Mouse (Mus musculus): ENCODE measurements around the gene Dstyk. TPM values are rescaled to one million over a fixed set of nuclear protein-coding genes. Genes with fewer than 3 reads are reported as not detected.

Gene Dstyk
- 15.2 and 18.7 TPM in 2 replicates for polyA plus RNA-seq (2014; fragmentation: Nextera tagmentation; extraction: Ambion mirVana)

- Histone ChIP-seq H3K4me1 (ENCODE audit: control insufficient read depth, insufficient read depth, low read length) (no peaks in the 10 kb centered on the region), H3K4me3 (ENCODE audit: low read depth, low read length) (peak within 1 kb of the TSS; percentile 77), H3K9me3 (ENCODE audit: control insufficient read depth, low read length) (no peaks in the 10 kb centered on the region), H3K27me3 (ENCODE audit: control insufficient read depth, insufficient read depth, low read length) (no peaks in the 10 kb centered on the region), H3K27ac (replicated peaks; ENCODE audit: low read depth, low read length) (peak within 1 kb of the TSS; percentile 90), H3K9ac (ENCODE audit: low read length) (peak within 1 kb of the TSS; percentile 92), H3K4me2 (ENCODE audit: low read depth, severe bottlenecking) (peak within 1 kb of the TSS; percentile 63), H3K36me3 (ENCODE audit: control insufficient read depth, insufficient read depth, low read length) (no peaks in the 10 kb centered on the region)
- WGBS, result under 1% methylated on average over 77 of the region's 85 CpGs
- DNase-seq (ENCODE audit: low spot score), result peak; percentile 95
- ATAC-seq (ENCODE audit: insufficient number of reproducible peaks, low FRiP score, low TSS enrichment, low read depth), result peak; percentile 94
Measured at GRCm38 (mm10) chr1:132417319-132418251, at the start of gene Dstyk. Dstyk (plus strand) TSS chr1:132417555.

- 39% methylated on average over 7 of the region's 7 CpGs for WGBS
- ATAC-seq (ENCODE audit: insufficient number of reproducible peaks, low FRiP score, low TSS enrichment, low read depth), result peak; percentile 70; the same call in 1 of the 2 replicates
- no peak overlapping the region for H3K4me2 ChIP-seq (ENCODE audit: low read depth, severe bottlenecking)
- no peak overlapping the region for H3K27ac ChIP-seq (replicated peaks; ENCODE audit: low read depth, low read length)
- no peaks in the 10 kb centered on the region for H3K9me3 ChIP-seq (ENCODE audit: control insufficient read depth, low read length)
- no peak overlapping the region for H3K4me3 ChIP-seq (ENCODE audit: low read depth, low read length)
- no peak overlapping the region for H3K9ac ChIP-seq (ENCODE audit: low read length)
- DNase-seq (ENCODE audit: low spot score), result peak; percentile 83
- H3K36me3 ChIP-seq (ENCODE audit: control insufficient read depth, insufficient read depth, low read length), result peaks cover 10% of the 10 kb centered on the region; the same call in 1 of the 2 replicates
- H3K27me3 ChIP-seq (ENCODE audit: control insufficient read depth, insufficient read depth, low read length), result no peaks in the 10 kb centered on the region
- no peaks in the 10 kb centered on the region for H3K4me1 ChIP-seq (ENCODE audit: control insufficient read depth, insufficient read depth, low read length)
Measured at GRCm38 (mm10) chr1:132367692-132368506, 49.5 kb upstream of the Dstyk start.

- no peak overlapping the region for H3K27ac ChIP-seq (replicated peaks; ENCODE audit: low read depth, low read length)
- 86% methylated on average over 9 of the region's 9 CpGs for WGBS
Measured at GRCm38 (mm10) chr1:132370681-132371173, 46.6 kb upstream of the Dstyk start.

GRCm38 (mm10) chr1:132371298-132372081, 45.9 kb upstream of the Dstyk start:
- H3K4me3 ChIP-seq (ENCODE audit: low read depth, low read length), result no peak overlapping the region
- H3K27ac ChIP-seq (replicated peaks; ENCODE audit: low read depth, low read length), result no peak overlapping the region
- no peaks in the 10 kb centered on the region for H3K27me3 ChIP-seq (ENCODE audit: control insufficient read depth, insufficient read depth, low read length)
- H3K4me2 ChIP-seq (ENCODE audit: low read depth, severe bottlenecking), result no peak overlapping the region
- H3K4me1 ChIP-seq (ENCODE audit: control insufficient read depth, insufficient read depth, low read length), result no peaks in the 10 kb centered on the region; the same call in 1 of the 2 replicates
- no peak for ATAC-seq (ENCODE audit: insufficient number of reproducible peaks, low FRiP score, low TSS enrichment, low read depth)
- peaks cover 6% of the 10 kb centered on the region; the same call in 1 of the 2 replicates for H3K36me3 ChIP-seq (ENCODE audit: control insufficient read depth, insufficient read depth, low read length)
- no peak overlapping the region for H3K9ac ChIP-seq (ENCODE audit: low read length)
- H3K9me3 ChIP-seq (ENCODE audit: control insufficient read depth, low read length), result no peaks in the 10 kb centered on the region
- no peak for DNase-seq (ENCODE audit: low spot score)
- WGBS, result 81% methylated on average over 8 of the region's 8 CpGs

More at GRCm38 (mm10) chr1:132370681-132371173, 46.6 kb upstream of the Dstyk start:
- Histone ChIP-seq H3K4me3 (ENCODE audit: low read depth, low read length) (no peak overlapping the region), H3K9ac (ENCODE audit: low read length) (no peak overlapping the region), H3K36me3 (ENCODE audit: control insufficient read depth, insufficient read depth, low read length) (peaks cover 6% of the 10 kb centered on the region; the same call in 1 of the 2 replicates), H3K4me2 (ENCODE audit: low read depth, severe bottlenecking) (no peak overlapping the region), H3K9me3 (ENCODE audit: control insufficient read depth, low read length) (no peaks in the 10 kb centered on the region), H3K4me1 (ENCODE audit: control insufficient read depth, insufficient read depth, low read length) (no peaks in the 10 kb centered on the region), H3K27me3 (ENCODE audit: control insufficient read depth, insufficient read depth, low read length) (no peaks in the 10 kb centered on the region)
- ATAC-seq (ENCODE audit: insufficient number of reproducible peaks, low FRiP score, low TSS enrichment, low read depth), result no peak
- no peak for DNase-seq (ENCODE audit: low spot score)

GRCm38 (mm10) chr1:132372354-132372753, 45.0 kb upstream of the Dstyk start:
- H3K9ac ChIP-seq (ENCODE audit: low read length), result no peak overlapping the region
- H3K4me2 ChIP-seq (ENCODE audit: low read depth, severe bottlenecking), result no peak overlapping the region
- 90% methylated on average over 5 of the region's 5 CpGs for WGBS
- DNase-seq (ENCODE audit: low spot score) (no peak), ATAC-seq (ENCODE audit: insufficient number of reproducible peaks, low FRiP score, low TSS enrichment, low read depth) (no peak)
- H3K36me3 ChIP-seq (ENCODE audit: control insufficient read depth, insufficient read depth, low read length), result peaks cover 6% of the 10 kb centered on the region; the same call in 1 of the 2 replicates
- no peaks in the 10 kb centered on the region for H3K27me3 ChIP-seq (ENCODE audit: control insufficient read depth, insufficient read depth, low read length)
- H3K9me3 ChIP-seq (ENCODE audit: control insufficient read depth, low read length), result no peaks in the 10 kb centered on the region
- H3K27ac ChIP-seq (replicated peaks; ENCODE audit: low read depth, low read length), result no peak overlapping the region
- peaks cover 5% of the 10 kb centered on the region; the same call in 1 of the 2 replicates for H3K4me1 ChIP-seq (ENCODE audit: control insufficient read depth, insufficient read depth, low read length)
- H3K4me3 ChIP-seq (ENCODE audit: low read depth, low read length), result no peak overlapping the region

- H3K4me2 ChIP-seq (ENCODE audit: low read depth, severe bottlenecking), result no peak overlapping the region
- DNase-seq (ENCODE audit: low spot score), result no peak
- no peak overlapping the region for H3K9ac ChIP-seq (ENCODE audit: low read length)
- no peaks in the 10 kb centered on the region for H3K9me3 ChIP-seq (ENCODE audit: control insufficient read depth, low read length)
- no peak overlapping the region for H3K27ac ChIP-seq (replicated peaks; ENCODE audit: low read depth, low read length)
- H3K27me3 ChIP-seq (ENCODE audit: control insufficient read depth, insufficient read depth, low read length), result no peaks in the 10 kb centered on the region
- 92% methylated on average over 6 of the region's 6 CpGs for WGBS
- peaks cover 6% of the 10 kb centered on the region; the same call in 1 of the 2 replicates for H3K36me3 ChIP-seq (ENCODE audit: control insufficient read depth, insufficient read depth, low read length)
- H3K4me3 ChIP-seq (ENCODE audit: low read depth, low read length), result no peak overlapping the region
- H3K4me1 ChIP-seq (ENCODE audit: control insufficient read depth, insufficient read depth, low read length), result peaks cover 5% of the 10 kb centered on the region; the same call in 1 of the 2 replicates
- no peak for ATAC-seq (ENCODE audit: insufficient number of reproducible peaks, low FRiP score, low TSS enrichment, low read depth)
Measured at GRCm38 (mm10) chr1:132372896-132373534, 44.3 kb upstream of the Dstyk start.

GRCm38 (mm10) chr1:132374140-132374872, 43.0 kb upstream of the Dstyk start:
- Histone ChIP-seq H3K9ac (ENCODE audit: low read length) (no peak overlapping the region), H3K4me1 (ENCODE audit: control insufficient read depth, insufficient read depth, low read length) (peaks cover 5% of the 10 kb centered on the region; the same call in 1 of the 2 replicates), H3K36me3 (ENCODE audit: control insufficient read depth, insufficient read depth, low read length) (peaks cover 6% of the 10 kb centered on the region; the same call in 1 of the 2 replicates)

More at GRCm38 (mm10) chr1:132374140-132374872, 43.0 kb upstream of the Dstyk start:
- no peaks in the 10 kb centered on the region for H3K27me3 ChIP-seq (ENCODE audit: control insufficient read depth, insufficient read depth, low read length)
- DNase-seq (ENCODE audit: low spot score) (no peak), ATAC-seq (ENCODE audit: insufficient number of reproducible peaks, low FRiP score, low TSS enrichment, low read depth) (no peak)
- H3K4me3 ChIP-seq (ENCODE audit: low read depth, low read length), result no peak overlapping the region
- no peak overlapping the region for H3K4me2 ChIP-seq (ENCODE audit: low read depth, severe bottlenecking)
- no peaks in the 10 kb centered on the region for H3K9me3 ChIP-seq (ENCODE audit: control insufficient read depth, low read length)
- 32% methylated on average over 5 of the region's 5 CpGs for WGBS
- no peak overlapping the region for H3K27ac ChIP-seq (replicated peaks; ENCODE audit: low read depth, low read length)

All from limb, embryonic 11.5 days (tissue).